Mouse (Mus musculus) liver, embryonic 14.5 days (tissue): ENCODE measurements around the gene Rhot2.

Source experiments
- CTCF ChIP-seq: IDR thresholded peaks from 2 replicates; pipeline ENCODE4 v1.5.1; 2016; ENCODE audit warnings: antibody characterized with exemption, low read depth, control low read depth
- EP300 ChIP-seq: IDR thresholded peaks from 2 replicates; pipeline ENCODE4 v1.6.1; 2016; ENCODE audit warnings: antibody characterized with exemption, low read depth

DNA sequence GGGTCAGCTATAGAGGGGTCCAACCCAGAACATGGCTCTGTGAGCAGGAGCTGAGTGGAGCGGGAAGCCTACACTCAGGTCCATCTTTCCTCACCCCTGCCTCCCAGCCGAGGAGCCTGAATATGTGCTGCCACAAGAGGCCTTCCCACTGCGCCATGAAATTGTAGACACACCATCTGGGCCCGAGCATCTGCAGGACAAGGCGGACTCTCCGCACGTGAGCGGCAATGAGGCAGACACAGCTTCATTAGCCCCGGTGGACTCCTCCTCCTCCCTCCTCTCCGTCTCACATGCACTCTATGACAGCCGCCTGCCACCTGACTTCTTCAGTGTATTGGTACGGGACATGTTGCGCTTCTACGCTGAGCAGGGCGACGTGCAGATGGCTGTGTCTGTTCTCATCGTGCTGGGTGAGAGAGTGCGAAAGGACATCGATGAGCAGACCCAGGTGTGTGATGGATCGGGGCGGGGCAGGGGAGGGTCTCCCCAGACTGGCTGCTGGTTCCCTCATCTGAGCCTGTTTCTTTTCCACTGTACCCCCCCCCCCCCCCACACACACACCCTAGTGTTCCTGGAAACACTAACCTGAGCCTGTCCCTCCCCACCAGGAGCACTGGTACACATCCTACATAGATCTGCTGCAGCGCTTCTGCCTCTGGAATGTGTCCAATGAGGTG lies 17.0 kb downstream of the Rhot2 start:
- no peak for TF ChIP-seq CTCF
- TF ChIP-seq EP300, result no peak
